Mouse (Mus musculus): ENCODE results near the gene Braf. TPM values are rescaled to one million over a fixed set of nuclear protein-coding genes. Genes with fewer than 3 reads are reported as not detected.

The Braf gene
- total RNA-seq, 2 experiments from 2014 or later, result 105 to 125 TPM

GRCm38 (mm10) chr6:39562166-39563015 lies 162.9 kb downstream of the Braf start:
- peak; percentile 77 to 82 for DNase-seq (ENCODE audit: low spot score in 2 of 2)
- intact Hi-C loops (cut with DNase I), result loop anchor here (2.0 kb wide), 1 partner anchor 98 kb away; no protein-coding TSS in a partner anchor

- intact Hi-C loops (cut with DNase I), result loop anchor here (5.0 kb wide), 1 partner anchor 67 kb away; no protein-coding TSS in a partner anchor
- no peak for DNase-seq (ENCODE audit: low spot score in 2 of 2)
Observed at GRCm38 (mm10) chr6:39559276-39559939, 165.9 kb downstream of the Braf start.

- peak; percentile 83 to 84 for DNase-seq (ENCODE audit: low spot score in 2 of 2)
- intact Hi-C loops (cut with DNase I), result loop anchor here (5.0 kb wide), 1 partner anchor 65 kb away; no protein-coding TSS in a partner anchor
Observed at GRCm38 (mm10) chr6:39557723-39558261, 167.5 kb downstream of the Braf start, which contains the start of gene Dennd2a. Gene Dennd2a, minus strand, starts transcription at chr6:39557867.

- intact Hi-C loops (cut with DNase I), result loop anchor here (5.0 kb wide), 1 partner anchor 65 kb away; no protein-coding TSS in a partner anchor
- peak; percentile 30 to 43 for DNase-seq (ENCODE audit: low spot score in 2 of 2)
Observed at GRCm38 (mm10) chr6:39556900-39557659, 168.2 kb downstream of the Braf start.

- intact Hi-C loops (cut with DNase I), result loop anchor here (5.0 kb wide), 1 partner anchor 63 kb away; no protein-coding TSS in a partner anchor
Observed at GRCm38 (mm10) chr6:39555648-39555945, 169.7 kb downstream of the Braf start.

GRCm38 (mm10) chr6:39554888-39555647 lies 170.2 kb downstream of the Braf start:
- no peak for DNase-seq (ENCODE audit: low spot score in 2 of 2)
- intact Hi-C loops (cut with DNase I), result loop anchor here (5.0 kb wide), 1 partner anchor 63 kb away; no protein-coding TSS in a partner anchor

More at GRCm38 (mm10) chr6:39555648-39555945, 169.7 kb downstream of the Braf start:
- no peak for DNase-seq (ENCODE audit: low spot score in 2 of 2)

Other genes starting within 250 kb of the Braf start
- 10 to 100 TPM; 20.5 to 23.7 TPM for gene Dennd2a, start 167.6 kb downstream of the Braf start, total RNA-seq (2021)
- 10 to 100 TPM; 28.5 to 31.7 TPM for gene Adck2, start 151.6 kb downstream of the Braf start, total RNA-seq (2021)
- 1 to 10 TPM in 1 of 2 experiments, not detected in 1; 1.3 TPM for gene Gm42420, start 139.7 kb downstream of the Braf start, total RNA-seq (2021)
- 100 to 1,000 TPM; 174 to 188 TPM for gene Ndufb2, start 132.9 kb downstream of the Braf start, total RNA-seq (2021)
- 10 to 100 TPM; 92.5 to 96.3 TPM for gene Mrps33, start 85.5 kb upstream of the Braf start, total RNA-seq (2021)
- 100 to 1,000 TPM; 246 to 266 TPM for gene Tmem178b, start 147.8 kb upstream of the Braf start, total RNA-seq (2021)

Data from left cerebral cortex, postnatal 36 days (tissue).